Mouse (Mus musculus) limb, embryonic 13.5 days (tissue): ENCODE results near the gene Ovol2. TPM values are rescaled to one million over a fixed set of nuclear protein-coding genes. Genes with fewer than 3 reads are reported as not detected.

ENCODE experiments used
- ATAC-seq: fragments of 200-750 bp; cut with Nextera tagmentation; 2 replicates; pipeline ENCODE4 v1.8.0; 2017; ENCODE audit warnings: low read depth, moderate number of reproducible peaks, moderate TSS enrichment; ENCODE audit not compliant: low FRiP score
- H3K27ac ChIP-seq: fragments of 300-500 bp; sonication (generic); 2 replicates; pipeline ENCODE4 v1.5.1; 2015; ENCODE audit warnings: inconsistent platforms, mild to moderate bottlenecking, moderate library complexity
- H3K27me3 ChIP-seq: fragments of 300-500 bp; sonication (generic); 2 replicates; pipeline ENCODE4 v1.6.1; 2015; ENCODE audit warnings: mild to moderate bottlenecking, inconsistent platforms
- H3K36me3 ChIP-seq: fragments of 300-500 bp; sonication (generic); 2 replicates; pipeline ENCODE4 v1.6.1; 2015; ENCODE audit warnings: inconsistent platforms, mild to moderate bottlenecking, moderate library complexity
- H3K4me1 ChIP-seq: fragments of 300-500 bp; sonication (generic); 2 replicates; pipeline ENCODE4 v1.6.1; 2015; ENCODE audit warnings: inconsistent platforms
- H3K4me2 ChIP-seq: fragments of 300-500 bp; sonication (generic); replicated peaks from 2 replicates; pipeline ENCODE4 v1.6.1; 2015; ENCODE audit warnings: inconsistent platforms, mild to moderate bottlenecking, moderate library complexity
- H3K4me3 ChIP-seq: fragments of 300-500 bp; sonication (generic); 2 replicates; pipeline ENCODE4 v1.5.1; 2015; ENCODE audit warnings: moderate library complexity, mild to moderate bottlenecking, inconsistent platforms
- H3K9ac ChIP-seq: fragments of 300-500 bp; sonication (generic); 2 replicates; pipeline ENCODE4 v1.6.1; 2015; ENCODE audit warnings: mild to moderate bottlenecking, inconsistent platforms
- H3K9me3 ChIP-seq: fragments of 300-500 bp; sonication (generic); 2 replicates; pipeline ENCODE4 v1.6.1; 2016; ENCODE audit warnings: inconsistent platforms
- WGBS: fragments of 180-500 bp; shearing (Covaris S2); methylation state at CpG from one replicate; pipeline ENCODE4 v1.1.7; 2015; 5-methylcytosine and 5-hydroxymethylcytosine counted together
- polyA plus RNA-seq: library from polyadenylated mRNA; unstranded; fragments of >200 nt; fragmentation: Nextera tagmentation; extraction: Ambion mirVana; gene quantifications from 2 replicates; pipeline ENCODE4 v1.2.1, GENCODE M21; 2015

The Ovol2 gene
- polyA plus RNA-seq, result 0.88 and 1.3 TPM in 2 replicates

- H3K9ac ChIP-seq, result peak within 1 kb of the TSS; percentile 67
- H3K9me3 ChIP-seq, result no peaks in the 10 kb centered on the region
- H3K27me3 ChIP-seq, result peaks cover 92% of the 10 kb centered on the region
- H3K27ac ChIP-seq, result no peak within 1 kb of the TSS
- no peaks in the 10 kb centered on the region for H3K36me3 ChIP-seq
- ATAC-seq, result no peak
- peak within 1 kb of the TSS; percentile 60 for H3K4me3 ChIP-seq
- WGBS, result under 1% methylated on average over 62 of the region's 62 CpGs
- peak within 1 kb of the TSS; percentile 97 for H3K4me2 ChIP-seq
- H3K4me1 ChIP-seq, result peaks cover 36% of the 10 kb centered on the region
These were observed at the start of gene Ovol2 for GRCm38 (mm10) chr2:144331401-144332302. Gene Ovol2, minus strand, starts transcription at chr2:144332146.

GRCm38 (mm10) chr2:144381741-144382140 lies 49.8 kb upstream of the Ovol2 start:
- Histone ChIP-seq H3K9ac (no peak overlapping the region), H3K27ac (no peak overlapping the region), H3K27me3 (no peaks in the 10 kb centered on the region), H3K4me2 (no peak overlapping the region), H3K4me1 (no peaks in the 10 kb centered on the region), H3K4me3 (no peak overlapping the region), H3K9me3 (no peaks in the 10 kb centered on the region), H3K36me3 (peaks cover 91% of the 10 kb centered on the region)
- WGBS, result 95% methylated on average over 4 of the region's 4 CpGs
- ATAC-seq, result no peak

- 85% methylated on average over 3 of the region's 3 CpGs for WGBS
- Histone ChIP-seq H3K4me3 (no peak overlapping the region), H3K4me2 (no peak overlapping the region), H3K9me3 (no peaks in the 10 kb centered on the region), H3K27ac (no peak overlapping the region), H3K9ac (no peak overlapping the region), H3K27me3 (no peaks in the 10 kb centered on the region), H3K36me3 (peaks cover 91% of the 10 kb centered on the region), H3K4me1 (no peaks in the 10 kb centered on the region)
- ATAC-seq, result no peak
These were observed 49.3 kb upstream of the Ovol2 start for GRCm38 (mm10) chr2:144381293-144381692.

GRCm38 (mm10) chr2:144375063-144375703 lies 43.2 kb upstream of the Ovol2 start:
- Histone ChIP-seq H3K36me3 (peaks cover 69% of the 10 kb centered on the region), H3K4me3 (no peak overlapping the region), H3K27me3 (no peaks in the 10 kb centered on the region), H3K4me2 (no peak overlapping the region), H3K27ac (no peak overlapping the region), H3K9me3 (no peaks in the 10 kb centered on the region), H3K4me1 (peaks cover 8% of the 10 kb centered on the region), H3K9ac (no peak overlapping the region)
- 84% methylated on average over 10 of the region's 10 CpGs for WGBS
- ATAC-seq, result no peak

- H3K4me3 ChIP-seq, result no peak overlapping the region
- no peak overlapping the region for H3K27ac ChIP-seq
- H3K36me3 ChIP-seq, result peaks cover 47% of the 10 kb centered on the region
- H3K9me3 ChIP-seq, result no peaks in the 10 kb centered on the region
- H3K4me1 ChIP-seq, result peaks cover 14% of the 10 kb centered on the region
- no peak overlapping the region for H3K9ac ChIP-seq
- H3K4me2 ChIP-seq, result no peak overlapping the region
- 91% methylated on average over 9 of the region's 9 CpGs for WGBS
- no peaks in the 10 kb centered on the region for H3K27me3 ChIP-seq
- no peak for ATAC-seq
These were observed 41.1 kb upstream of the Ovol2 start for GRCm38 (mm10) chr2:144373063-144373462.

- Histone ChIP-seq H3K9ac (no peak overlapping the region), H3K9me3 (no peaks in the 10 kb centered on the region), H3K36me3 (peaks cover 33% of the 10 kb centered on the region), H3K4me2 (no peak overlapping the region), H3K4me1 (peaks cover 14% of the 10 kb centered on the region), H3K27me3 (no peaks in the 10 kb centered on the region), H3K4me3 (no peak overlapping the region), H3K27ac (no peak overlapping the region)
- no peak for ATAC-seq
- 89% methylated on average over 4 of the region's 4 CpGs for WGBS
These were observed 39.6 kb upstream of the Ovol2 start for GRCm38 (mm10) chr2:144371566-144371965.

- Histone ChIP-seq H3K9ac (peak overlapping the region; percentile 91), H3K9me3 (no peaks in the 10 kb centered on the region), H3K4me2 (peak overlapping the region; percentile 80), H3K27ac (peak overlapping the region; percentile 88), H3K4me3 (peak overlapping the region; percentile 74), H3K4me1 (peaks cover 14% of the 10 kb centered on the region), H3K27me3 (no peaks in the 10 kb centered on the region), H3K36me3 (peaks cover 16% of the 10 kb centered on the region)
- ATAC-seq, result peak; percentile 21; the same call in 1 of the 2 replicates
- 2% methylated on average over 12 of the region's 12 CpGs for WGBS
These were observed 37.6 kb upstream of the Ovol2 start for GRCm38 (mm10) chr2:144369511-144369910.

- peak overlapping the region; percentile 74 for H3K4me3 ChIP-seq
- peak overlapping the region; percentile 80 for H3K4me2 ChIP-seq
- H3K9me3 ChIP-seq, result no peaks in the 10 kb centered on the region
- WGBS, result under 1% methylated on average over 37 of the region's 43 CpGs
- H3K36me3 ChIP-seq, result peaks cover 11% of the 10 kb centered on the region
- peaks cover 14% of the 10 kb centered on the region for H3K4me1 ChIP-seq
- no peaks in the 10 kb centered on the region for H3K27me3 ChIP-seq
- H3K9ac ChIP-seq, result peak overlapping the region; percentile 91
- ATAC-seq, result peak; percentile 90
- peak overlapping the region; percentile 88 for H3K27ac ChIP-seq
These were observed 37.1 kb upstream of the Ovol2 start for GRCm38 (mm10) chr2:144369020-144369421.

- H3K27me3 ChIP-seq, result no peaks in the 10 kb centered on the region
- 6% methylated on average over 38 of the region's 38 CpGs for WGBS
- peak within 1 kb of the TSS; percentile 88 for H3K27ac ChIP-seq
- peaks cover 14% of the 10 kb centered on the region for H3K4me1 ChIP-seq
- H3K9me3 ChIP-seq, result no peaks in the 10 kb centered on the region
- peak within 1 kb of the TSS; percentile 80 for H3K4me2 ChIP-seq
- H3K36me3 ChIP-seq, result peaks cover 6% of the 10 kb centered on the region
- ATAC-seq, result peak; percentile 94
- H3K4me3 ChIP-seq, result peak within 1 kb of the TSS; percentile 74
- peak within 1 kb of the TSS; percentile 91 for H3K9ac ChIP-seq
These were observed 36.6 kb upstream of the Ovol2 start, which contains the start of the genes Kat14 and Pet117 for GRCm38 (mm10) chr2:144368400-144369019. Gene Kat14, plus strand, starts transcription at chr2:144368983. Gene Pet117, plus strand, starts transcription at chr2:144368996.

- Histone ChIP-seq H3K9me3 (no peaks in the 10 kb centered on the region), H3K4me3 (no peak overlapping the region), H3K4me1 (no peaks in the 10 kb centered on the region), H3K36me3 (no peaks in the 10 kb centered on the region), H3K27ac (no peak overlapping the region), H3K27me3 (no peaks in the 10 kb centered on the region), H3K4me2 (no peak overlapping the region), H3K9ac (no peak overlapping the region)
- ATAC-seq, result no peak
- WGBS, result 83% methylated on average over 11 of the region's 11 CpGs
These were observed 20.9 kb upstream of the Ovol2 start for GRCm38 (mm10) chr2:144352843-144353242.

- ATAC-seq, result no peak
- 75% methylated on average over 3 of the region's 3 CpGs for WGBS
These were observed 16.6 kb upstream of the Ovol2 start for GRCm38 (mm10) chr2:144348525-144348924.

GRCm38 (mm10) chr2:144343158-144343557 lies 11.2 kb upstream of the Ovol2 start:
- Histone ChIP-seq H3K9me3 (no peaks in the 10 kb centered on the region), H3K27ac (no peak overlapping the region)
- ATAC-seq, result no peak

More at GRCm38 (mm10) chr2:144348525-144348924, 16.6 kb upstream of the Ovol2 start:
- Histone ChIP-seq H3K9ac (no peak overlapping the region), H3K4me2 (no peak overlapping the region), H3K4me1 (no peaks in the 10 kb centered on the region), H3K27me3 (no peaks in the 10 kb centered on the region), H3K4me3 (no peak overlapping the region), H3K9me3 (no peaks in the 10 kb centered on the region), H3K27ac (no peak overlapping the region), H3K36me3 (no peaks in the 10 kb centered on the region)

More at GRCm38 (mm10) chr2:144343158-144343557, 11.2 kb upstream of the Ovol2 start:
- WGBS, result 72% methylated on average over 4 of the region's 4 CpGs
- Histone ChIP-seq H3K27me3 (no peaks in the 10 kb centered on the region), H3K36me3 (no peaks in the 10 kb centered on the region), H3K4me1 (no peaks in the 10 kb centered on the region), H3K4me2 (no peak overlapping the region), H3K9ac (no peak overlapping the region), H3K4me3 (no peak overlapping the region)
